Mouse (Mus musculus) forebrain, postnatal 0 days (tissue): ENCODE results near the gene Thop1. TPM values are rescaled to one million over a fixed set of nuclear protein-coding genes. Genes with fewer than 3 reads are reported as not detected.
A peak's percentile ranks its signal among the peaks of the same experiment; 100 is the strongest.

Source experiments
- ATAC-seq: fragments of 200-750 bp; cut with Nextera tagmentation; 2 replicates; pipeline ENCODE4 v1.8.0; 2017; ENCODE audit warnings: mild to moderate bottlenecking, moderate library complexity
- DNase-seq: peaks from one replicate; pipeline ENCODE4 v3.0.0-alpha.2; 2015
- H3K27ac ChIP-seq: fragments of 300-500 bp; sonication (generic); 2 replicates; pipeline ENCODE4 v1.5.1; 2014; ENCODE audit warnings: low read depth, mild to moderate bottlenecking, antibody characterized with exemption, low read length, moderate library complexity, mixed read lengths
- H3K27me3 ChIP-seq: fragments of 300-500 bp; sonication (generic); 2 replicates; pipeline ENCODE4 v1.6.1; 2014; ENCODE audit warnings: mild to moderate bottlenecking, low read length, mixed read lengths; ENCODE audit not compliant: insufficient read depth
- H3K36me3 ChIP-seq: fragments of 300-500 bp; sonication (generic); 2 replicates; pipeline ENCODE4 v1.6.1; 2014; ENCODE audit warnings: mild to moderate bottlenecking, moderate library complexity; ENCODE audit not compliant: insufficient read depth
- H3K4me1 ChIP-seq: fragments of 300-500 bp; sonication (generic); 2 replicates; pipeline ENCODE4 v1.6.1; 2014; ENCODE audit warnings: antibody characterized with exemption; ENCODE audit not compliant: insufficient read depth
- H3K4me2 ChIP-seq: fragments of 300-500 bp; sonication (generic); 2 replicates; pipeline ENCODE4 v1.6.1; 2014; ENCODE audit warnings: low read depth, mild to moderate bottlenecking, moderate library complexity
- H3K4me3 ChIP-seq: fragments of 300-500 bp; sonication (generic); 2 replicates; pipeline ENCODE4 v1.5.1; 2014; ENCODE audit warnings: low read depth, low read length, mixed read lengths
- H3K9ac ChIP-seq: fragments of 300-500 bp; sonication (generic); 2 replicates; pipeline ENCODE4 v1.6.1; 2014; ENCODE audit warnings: mild to moderate bottlenecking
- H3K9me3 ChIP-seq: fragments of 300-500 bp; sonication (generic); 2 replicates; pipeline ENCODE4 v1.6.1; 2016; ENCODE audit warnings: low read length
- CTCF ChIP-seq: sonication (generic); IDR thresholded peaks from 2 replicates; pipeline ENCODE4 v1.5.1; 2016; ENCODE audit warnings: antibody characterized with exemption, control low read depth, low read depth
- WGBS: fragments of 180-500 bp; shearing (Covaris S2); extraction: QIAGEN DNeasy Blood & Tissue Kit; methylation state at CpG from one replicate; pipeline ENCODE4 v1.1.7; 2014; 5-methylcytosine and 5-hydroxymethylcytosine counted together
- polyA plus RNA-seq: library from polyadenylated mRNA; unstranded; fragments of >200 nt; fragmentation: Nextera tagmentation; extraction: Ambion mirVana; gene quantifications from 2 replicates; pipeline ENCODE4 v1.2.1, GENCODE M21; 2015
- total RNA-seq: library from RNA; depleted of rRNA; stranded (reverse); fragments of >200 nt; gene quantifications from 2 replicates; pipeline ENCODE4 v1.2.3, GENCODE M21; 2014

Gene Thop1
- total and polyA plus RNA-seq, 2 experiments from 2014 or later = 45.9 to 69.0 TPM

DNA sequence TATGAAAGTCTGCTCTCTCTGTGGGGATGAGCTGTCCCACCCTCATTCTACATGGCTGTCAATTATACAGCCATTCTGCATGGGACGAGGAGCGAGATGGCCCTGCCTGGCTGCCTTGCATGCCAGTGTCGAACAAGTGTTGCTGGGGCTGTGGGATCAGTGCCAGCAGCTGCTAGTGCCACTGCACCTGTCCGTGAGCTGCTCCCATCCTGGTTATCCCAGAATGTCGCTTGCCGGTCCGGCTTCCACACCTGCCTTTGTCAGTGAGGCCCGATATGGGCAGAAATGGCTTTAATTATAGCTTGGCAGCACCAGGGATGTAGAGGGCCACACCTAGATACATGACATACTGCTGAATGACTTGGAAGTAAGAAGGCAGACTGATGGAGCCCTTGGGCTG, 2.5 kb downstream of the Thop1 start:
- no peak overlapping the region for H3K4me3 ChIP-seq

DNA sequence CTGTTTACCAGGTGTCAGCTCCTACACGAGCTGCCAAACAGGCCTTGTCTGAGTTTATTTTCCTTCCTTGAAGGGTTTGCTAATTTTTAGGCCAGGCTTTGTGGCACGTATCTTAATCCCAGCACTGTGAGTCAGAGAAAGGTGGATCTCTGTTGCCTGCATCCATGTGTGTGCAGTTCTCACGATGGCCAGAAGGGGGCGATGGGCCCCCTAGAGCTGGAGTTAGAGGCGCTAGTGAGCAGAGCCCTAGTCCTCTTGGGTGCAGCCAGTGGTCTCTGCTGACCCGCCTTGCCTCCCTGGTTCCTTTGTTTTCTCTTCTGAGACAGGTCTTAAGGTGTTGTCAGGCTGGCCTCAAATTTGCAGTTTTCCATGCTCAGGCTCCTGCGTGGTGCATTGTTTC, 3.6 kb downstream of the Thop1 start:
- Histone ChIP-seq H3K9ac (no peak overlapping the region), H3K4me1 (peaks cover 11% of the 10 kb centered on the region; the same call in 1 of the 2 replicates), H3K27ac (no peak overlapping the region), H3K36me3 (peaks cover 49% of the 10 kb centered on the region), H3K9me3 (no peaks in the 10 kb centered on the region), H3K4me2 (no peak overlapping the region), H3K4me3 (no peak overlapping the region), H3K27me3 (no peaks in the 10 kb centered on the region)
- DNase-seq (no peak), ATAC-seq (no peak)
- WGBS = 58% methylated on average over 7 of the region's 7 CpGs
- peak; percentile 65 for TF ChIP-seq CTCF

More for the DNA sequence above, 2.5 kb downstream of the Thop1 start:
- H3K4me2 ChIP-seq = no peak overlapping the region
- no peaks in the 10 kb centered on the region for H3K9me3 ChIP-seq
- DNase-seq (no peak), ATAC-seq (no peak)
- H3K9ac ChIP-seq = no peak overlapping the region
- WGBS = 90% methylated on average over 8 of the region's 8 CpGs
- H3K27me3 ChIP-seq = no peaks in the 10 kb centered on the region
- no peak overlapping the region for H3K27ac ChIP-seq
- H3K4me1 ChIP-seq = peaks cover 11% of the 10 kb centered on the region; the same call in 1 of the 2 replicates
- TF ChIP-seq CTCF = no peak
- peaks cover 37% of the 10 kb centered on the region for H3K36me3 ChIP-seq

GRCm38 (mm10) chr10:81075734-81076133, 5.9 kb downstream of the Thop1 start:
- Histone ChIP-seq H3K27me3 (no peaks in the 10 kb centered on the region), H3K4me2 (no peak overlapping the region), H3K36me3 (peaks cover 71% of the 10 kb centered on the region), H3K27ac (no peak overlapping the region), H3K4me1 (peaks cover 2% of the 10 kb centered on the region; the same call in 1 of the 2 replicates), H3K4me3 (no peak overlapping the region), H3K9me3 (no peaks in the 10 kb centered on the region), H3K9ac (no peak overlapping the region)
- 82% methylated on average over 8 of the region's 8 CpGs for WGBS
- ATAC-seq = no peak
- TF ChIP-seq CTCF = no peak
- no peak for DNase-seq

DNA sequence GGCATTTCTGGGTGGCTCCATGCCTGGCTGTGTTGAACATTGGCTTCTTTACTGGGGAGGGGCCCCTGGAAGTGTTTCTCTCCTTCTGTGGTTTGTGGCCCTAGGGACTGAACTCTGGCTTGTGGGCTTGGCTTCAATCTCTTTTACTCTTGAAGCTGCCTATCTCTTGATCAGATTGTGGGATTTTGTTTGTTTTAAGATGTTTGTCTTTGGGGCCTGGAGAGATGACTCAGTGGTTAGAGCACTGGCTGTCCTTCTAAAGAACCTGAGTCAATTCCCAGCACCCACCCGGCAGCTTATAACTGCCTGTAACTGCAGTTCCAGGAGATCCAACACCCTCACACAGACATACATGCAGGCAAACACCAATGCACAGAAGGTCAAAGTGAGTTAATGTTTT, 6.5 kb downstream of the Thop1 start:
- H3K27me3 ChIP-seq = no peaks in the 10 kb centered on the region
- no peak overlapping the region for H3K4me2 ChIP-seq
- H3K36me3 ChIP-seq = peaks cover 77% of the 10 kb centered on the region
- WGBS = 95% methylated on average over 1 of the region's 1 CpGs
- no peak for TF ChIP-seq CTCF
- H3K9me3 ChIP-seq = no peaks in the 10 kb centered on the region
- H3K4me1 ChIP-seq = no peaks in the 10 kb centered on the region
- H3K27ac ChIP-seq = no peak overlapping the region
- H3K4me3 ChIP-seq = no peak overlapping the region
- H3K9ac ChIP-seq = no peak overlapping the region
- no peak for ATAC-seq
- no peak for DNase-seq

- ATAC-seq (no peak), DNase-seq (no peak)
- no peak overlapping the region for H3K4me2 ChIP-seq
- H3K27me3 ChIP-seq = no peaks in the 10 kb centered on the region
- peaks cover 84% of the 10 kb centered on the region for H3K36me3 ChIP-seq
- TF ChIP-seq CTCF = no peak
- H3K4me3 ChIP-seq = no peak overlapping the region
- H3K4me1 ChIP-seq = no peaks in the 10 kb centered on the region
- H3K9me3 ChIP-seq = no peaks in the 10 kb centered on the region
- WGBS = 95% methylated on average over 11 of the region's 11 CpGs
- no peak overlapping the region for H3K9ac ChIP-seq
- no peak overlapping the region for H3K27ac ChIP-seq
Observed at GRCm38 (mm10) chr10:81077916-81078315, 8.1 kb downstream of the Thop1 start.

DNA sequence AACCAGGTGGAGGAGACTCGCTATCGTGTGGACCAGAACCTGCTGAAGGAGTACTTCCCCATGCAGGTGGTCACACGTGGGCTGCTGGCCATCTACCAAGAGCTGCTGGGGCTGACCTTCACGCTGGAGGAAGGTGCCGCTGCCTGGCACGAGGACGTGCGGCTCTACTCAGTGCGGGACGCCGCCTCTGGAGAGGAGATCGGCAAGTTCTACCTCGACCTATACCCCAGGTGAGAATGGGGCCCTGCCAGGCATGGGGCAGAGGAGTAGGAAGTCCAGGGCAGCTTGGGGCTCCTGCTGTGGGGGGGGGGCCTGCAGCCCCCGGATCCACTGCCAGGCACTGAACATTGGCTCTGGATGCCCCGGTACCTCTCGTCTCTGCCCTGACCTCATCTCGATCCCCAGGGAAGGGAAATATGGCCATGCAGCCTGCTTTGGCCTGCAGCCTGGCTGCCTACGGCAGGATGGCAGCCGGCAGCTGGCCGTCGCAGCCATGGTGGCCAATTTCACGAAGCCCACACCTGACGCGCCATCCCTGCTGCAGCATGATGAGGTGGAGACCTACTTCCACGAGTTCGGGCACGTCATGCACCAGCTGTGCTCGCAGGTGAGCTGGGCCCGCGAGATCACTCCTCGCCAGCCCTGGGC, 10.3 kb downstream of the Thop1 start:
- Histone ChIP-seq H3K27ac (no peak overlapping the region), H3K4me2 (no peak overlapping the region), H3K27me3 (no peaks in the 10 kb centered on the region), H3K36me3 (peaks cover 69% of the 10 kb centered on the region), H3K4me3 (no peak overlapping the region), H3K9ac (no peak overlapping the region), H3K9me3 (no peaks in the 10 kb centered on the region), H3K4me1 (no peaks in the 10 kb centered on the region)
- DNase-seq (no peak), ATAC-seq (no peak)
- no peak for TF ChIP-seq CTCF
- 95% methylated on average over 31 of the region's 31 CpGs for WGBS

DNA sequence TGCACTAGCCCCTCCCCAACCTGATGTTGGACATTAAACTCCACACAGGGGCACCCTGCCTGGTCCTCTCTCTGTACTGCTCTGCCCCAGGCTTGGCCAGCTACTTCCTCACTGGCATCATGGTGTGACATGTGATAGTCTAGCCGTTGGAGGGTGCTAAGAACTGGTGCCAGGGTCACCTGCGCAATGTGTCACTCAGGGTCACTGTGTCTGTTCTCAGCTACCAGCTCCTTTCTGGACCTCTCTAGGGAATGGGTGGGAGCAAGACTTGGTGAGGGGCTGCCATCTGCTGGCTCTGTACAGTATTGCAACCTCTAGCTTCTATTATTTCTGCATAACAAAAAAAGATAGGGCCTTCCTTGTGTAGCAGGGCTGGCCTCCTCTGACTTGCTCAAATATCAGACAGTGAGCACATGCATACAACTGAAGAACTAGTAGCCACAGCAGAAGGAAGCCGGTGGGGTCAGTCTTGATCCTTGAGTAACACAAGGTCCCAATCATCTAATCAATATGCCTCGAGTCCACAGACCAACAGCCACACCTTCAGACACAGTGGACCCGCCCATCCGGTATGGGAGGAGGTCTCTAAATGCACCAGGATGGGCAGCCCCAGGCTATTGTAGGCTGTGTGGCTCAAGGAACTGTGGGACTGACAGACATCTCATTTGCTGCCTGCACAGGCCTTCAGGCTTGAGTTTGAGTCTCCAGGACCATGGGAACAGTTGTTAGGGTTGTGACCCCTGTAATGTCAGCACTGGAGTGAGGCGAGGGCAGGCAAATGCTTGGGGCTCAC, 12.5 kb downstream of the Thop1 start:
- Histone ChIP-seq H3K27ac (no peak overlapping the region), H3K4me2 (no peak overlapping the region), H3K9ac (no peak overlapping the region), H3K4me3 (no peak overlapping the region), H3K9me3 (no peaks in the 10 kb centered on the region), H3K27me3 (no peaks in the 10 kb centered on the region), H3K36me3 (peaks cover 59% of the 10 kb centered on the region), H3K4me1 (no peaks in the 10 kb centered on the region)
- 82% methylated on average over 7 of the region's 7 CpGs for WGBS
- peak; percentile 63 for ATAC-seq
- peak; percentile 86 for TF ChIP-seq CTCF
- DNase-seq = peak; percentile 84
